Mouse (Mus musculus) limb, embryonic 14.5 days (tissue): ENCODE measurements at regions not wholly inside any gene's neighbourhood (a gene's known extent, or its start where the extent isn't known, plus 50 kb on each side); places are given as distances from the start of the nearest gene placed in this dataset.
A peak's percentile ranks its signal among the peaks of the same experiment; 100 is the strongest.

Experiments
- ATAC-seq: fragments of 200-750 bp; cut with Nextera tagmentation; 2 replicates; pipeline ENCODE4 v1.8.0; 2017; ENCODE audit warnings: low read depth, moderate number of reproducible peaks, moderate TSS enrichment; ENCODE audit not compliant: low FRiP score
- DNase-seq: peaks from one replicate; pipeline ENCODE4 v3.0.0-alpha.2; 2015; ENCODE audit warnings: low spot score
- H3K27ac ChIP-seq: fragments of 300-500 bp; sonication (generic); replicated peaks from 2 replicates; pipeline ENCODE4 v1.5.1; 2014; ENCODE audit warnings: low read depth, mild to moderate bottlenecking, low read length, moderate library complexity, mixed read lengths
- H3K27me3 ChIP-seq: fragments of 300-500 bp; sonication (generic); 2 replicates; pipeline ENCODE4 v1.6.1; 2014; ENCODE audit warnings: low read length, mixed read lengths; ENCODE audit not compliant: control insufficient read depth, insufficient read depth
- H3K36me3 ChIP-seq: fragments of 300-500 bp; sonication (generic); 2 replicates; pipeline ENCODE4 v1.6.1; 2014; ENCODE audit warnings: mild to moderate bottlenecking, low read length, moderate library complexity, mixed read lengths; ENCODE audit not compliant: control insufficient read depth, insufficient read depth
- H3K4me1 ChIP-seq: fragments of 300-500 bp; sonication (generic); 2 replicates; pipeline ENCODE4 v1.6.1; 2014; ENCODE audit warnings: antibody characterized with exemption, low read length, mixed read lengths; ENCODE audit not compliant: control insufficient read depth, insufficient read depth
- H3K4me2 ChIP-seq: fragments of 300-500 bp; sonication (generic); replicated peaks from 2 replicates; pipeline ENCODE4 v1.6.1; 2014; ENCODE audit warnings: low read depth, mild to moderate bottlenecking, low read length, moderate library complexity; ENCODE audit not compliant: severe bottlenecking
- H3K4me3 ChIP-seq: fragments of 300-500 bp; sonication (generic); replicated peaks from 2 replicates; pipeline ENCODE4 v1.5.1; 2014; ENCODE audit warnings: low read length
- H3K9ac ChIP-seq: fragments of 300-500 bp; sonication (generic); 2 replicates; pipeline ENCODE4 v1.6.1; 2014; ENCODE audit warnings: mild to moderate bottlenecking, low read depth, low read length, moderate library complexity; ENCODE audit not compliant: severe bottlenecking
- H3K9me3 ChIP-seq: fragments of 300-500 bp; sonication (generic); 2 replicates; pipeline ENCODE4 v1.6.1; 2016; ENCODE audit warnings: low read length; ENCODE audit not compliant: control insufficient read depth
- POLR2A ChIP-seq: fragments of 200-500 bp; IDR thresholded peaks from 2 replicates; pipeline ENCODE4 v1.8.0; 2012; ENCODE audit warnings: inconsistent platforms, mild to moderate bottlenecking, moderate library complexity, borderline replicate concordance; ENCODE audit not compliant: insufficient read depth, insufficient read length; ENCODE audit errors: extremely low read depth
- WGBS: fragments of 180-500 bp; shearing (Covaris S2); extraction: QIAGEN DNeasy Blood & Tissue Kit; methylation state at CpG from one replicate; pipeline ENCODE4 v1.1.7; 2014; 5-methylcytosine and 5-hydroxymethylcytosine counted together

- DNase-seq = no peak
- H3K4me2 ChIP-seq = peak overlapping the region; percentile 37; the same call in 1 of the 2 replicates
- no peak for ATAC-seq
- H3K27ac ChIP-seq = peak overlapping the region; percentile 48; the same call in 1 of the 2 replicates
- no peak overlapping the region for H3K4me3 ChIP-seq
- H3K9me3 ChIP-seq = no peaks in the 10 kb centered on the region
- no peak overlapping the region for H3K9ac ChIP-seq
- WGBS = 38% methylated on average over 4 of the region's 4 CpGs
- no peaks in the 10 kb centered on the region for H3K27me3 ChIP-seq
- no peaks in the 10 kb centered on the region for H3K36me3 ChIP-seq
- H3K4me1 ChIP-seq = peaks cover 17% of the 10 kb centered on the region; the same call in 1 of the 2 replicates
- no peak for TF ChIP-seq POLR2A
These were observed 281.3 kb downstream of the Klf5 start for GRCm38 (mm10) chr14:99579765-99580266.

GRCm38 (mm10) chr14:99584144-99584543 lies 285.7 kb downstream of the Klf5 start:
- no peaks in the 10 kb centered on the region for H3K36me3 ChIP-seq
- no peaks in the 10 kb centered on the region for H3K27me3 ChIP-seq
- H3K9ac ChIP-seq = no peak overlapping the region
- H3K9me3 ChIP-seq = no peaks in the 10 kb centered on the region
- no peak for DNase-seq
- H3K27ac ChIP-seq = no peak overlapping the region
- WGBS = 51% methylated on average over 7 of the region's 7 CpGs
- peaks cover 14% of the 10 kb centered on the region; the same call in 1 of the 2 replicates for H3K4me1 ChIP-seq
- H3K4me2 ChIP-seq = no peak overlapping the region
- TF ChIP-seq POLR2A = no peak
- no peak for ATAC-seq
- H3K4me3 ChIP-seq = no peak overlapping the region

- Histone ChIP-seq H3K4me1 (no peaks in the 10 kb centered on the region), H3K4me2 (no peak overlapping the region), H3K27ac (no peak overlapping the region), H3K36me3 (no peaks in the 10 kb centered on the region), H3K9me3 (no peaks in the 10 kb centered on the region), H3K4me3 (no peak overlapping the region), H3K27me3 (no peaks in the 10 kb centered on the region), H3K9ac (no peak overlapping the region)
- WGBS = 83% methylated on average over 7 of the region's 7 CpGs
- ATAC-seq (no peak), DNase-seq (no peak)
- TF ChIP-seq POLR2A = no peak
These were observed 287.5 kb downstream of the Klf5 start for GRCm38 (mm10) chr14:99586029-99586428.

- Histone ChIP-seq H3K4me2 (no peak overlapping the region), H3K9me3 (no peaks in the 10 kb centered on the region), H3K36me3 (no peaks in the 10 kb centered on the region), H3K27ac (no peak overlapping the region), H3K4me3 (no peak overlapping the region), H3K4me1 (no peaks in the 10 kb centered on the region), H3K27me3 (no peaks in the 10 kb centered on the region), H3K9ac (no peak overlapping the region)
- TF ChIP-seq POLR2A = no peak
- ATAC-seq (no peak), DNase-seq (no peak)
- WGBS = 39% methylated on average over 13 of the region's 13 CpGs
These were observed 292.5 kb downstream of the Klf5 start for GRCm38 (mm10) chr14:99590854-99591470.

DNA sequence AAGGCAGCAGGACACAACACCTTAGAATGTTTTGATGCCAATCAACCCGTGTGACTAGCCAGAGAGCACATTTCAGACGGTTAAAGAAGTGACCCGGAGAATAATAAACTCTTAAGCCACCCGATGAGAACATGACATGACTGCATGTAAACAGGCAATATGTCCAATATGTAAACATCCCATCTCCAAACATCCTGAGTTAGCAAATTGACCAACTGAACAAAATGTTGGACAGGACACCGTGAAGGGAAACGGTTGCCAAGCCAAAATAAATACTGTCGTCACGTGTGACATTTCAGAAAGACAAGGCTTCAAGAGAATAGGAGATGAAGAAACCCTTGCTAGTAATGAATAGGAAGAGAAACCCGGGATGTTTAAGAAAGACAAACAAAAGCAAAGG lies 294.4 kb downstream of the Klf5 start:
- Histone ChIP-seq H3K4me2 (no peak overlapping the region), H3K4me3 (no peak overlapping the region), H3K27me3 (no peaks in the 10 kb centered on the region), H3K36me3 (no peaks in the 10 kb centered on the region), H3K27ac (no peak overlapping the region), H3K9me3 (no peaks in the 10 kb centered on the region), H3K9ac (no peak overlapping the region), H3K4me1 (no peaks in the 10 kb centered on the region)
- WGBS = 79% methylated on average over 9 of the region's 9 CpGs
- ATAC-seq = no peak
- no peak for TF ChIP-seq POLR2A
- DNase-seq = no peak

GRCm38 (mm10) chr14:99593864-99594263 lies 295.4 kb downstream of the Klf5 start:
- no peak for TF ChIP-seq POLR2A
- H3K9ac ChIP-seq = no peak overlapping the region
- no peaks in the 10 kb centered on the region for H3K4me1 ChIP-seq
- DNase-seq = no peak
- H3K9me3 ChIP-seq = no peaks in the 10 kb centered on the region
- no peak overlapping the region for H3K4me2 ChIP-seq
- no peaks in the 10 kb centered on the region for H3K36me3 ChIP-seq
- no peak for ATAC-seq
- no peak overlapping the region for H3K27ac ChIP-seq
- WGBS = 71% methylated on average over 6 of the region's 6 CpGs
- H3K4me3 ChIP-seq = no peak overlapping the region
- no peaks in the 10 kb centered on the region for H3K27me3 ChIP-seq
